ENCODE assay signal across 8 mouse cellular contexts in genomic region chr13:112196789-112197188, GRCm38 (mm10).
A peak's percentile ranks its signal among the peaks of the same experiment; 100 is the strongest.
DNase-seq lines count a peak whose midpoint lies in the region; ATAC-seq lines count a peak whose summit lies in the region.

No protein-coding gene starts in this region.

- no peak overlapping the region for H3K9ac ChIP-seq in embryonic facial prominence, embryonic 11.5 days (replicated peaks; ENCODE audit: low read length)
- no peak overlapping the region; the same call in 1 of the 2 replicates for H3K9ac ChIP-seq in heart, embryonic 11.5 days (ENCODE audit: low read depth, low read length)
- peak overlapping the region; percentile 61 for H3K9ac ChIP-seq in lung, embryonic 16.5 days (ENCODE audit: low read length)

- DNase-seq in left cerebral cortex, adult 18-20 months (ENCODE audit: low spot score in 2 of 2), result peak; percentile 22 to 38
- no peak for DNase-seq in left cerebral cortex, adult 11 months (ENCODE audit: low spot score)
- peak; percentile 67 for DNase-seq in embryonic facial prominence, embryonic 11.5 days (ENCODE audit: low spot score)
- DNase-seq in kidney, adult 9 months, result peak; percentile 73
- DNase-seq in ovary, postnatal 36 days (ENCODE audit: low spot score), result peak; percentile 68
- peak; percentile 58 to 66 for DNase-seq in urinary bladder, postnatal 4 days (ENCODE audit: low spot score in 2 of 2)

- no peaks in the 10 kb centered on the region for H3K36me3 ChIP-seq in embryonic facial prominence, embryonic 11.5 days (replicated peaks; ENCODE audit: control insufficient read depth, insufficient read depth, low read depth, low read length)
- no peaks in the 10 kb centered on the region for H3K36me3 ChIP-seq in heart, embryonic 11.5 days (ENCODE audit: control insufficient read depth, insufficient read depth, low read length)
- no peaks in the 10 kb centered on the region for H3K36me3 ChIP-seq in lung, embryonic 16.5 days (ENCODE audit: control insufficient read depth, insufficient read depth, low read length)

- H3K4me1 ChIP-seq in embryonic facial prominence, embryonic 11.5 days (ENCODE audit: control insufficient read depth, insufficient read depth, low read length), result no peaks in the 10 kb centered on the region
- peaks cover 17% of the 10 kb centered on the region for H3K4me1 ChIP-seq in heart, embryonic 11.5 days (ENCODE audit: control insufficient read depth, insufficient read depth, low read length)
- H3K4me1 ChIP-seq in lung, embryonic 16.5 days (replicated peaks; ENCODE audit: control insufficient read depth, insufficient read depth, low read length), result peaks cover 26% of the 10 kb centered on the region

- H3K27me3 ChIP-seq in embryonic facial prominence, embryonic 11.5 days (ENCODE audit: control insufficient read depth, insufficient read depth, low read length), result no peaks in the 10 kb centered on the region
- no peaks in the 10 kb centered on the region for H3K27me3 ChIP-seq in heart, embryonic 11.5 days (ENCODE audit: control insufficient read depth, insufficient read depth, low read length)
- no peaks in the 10 kb centered on the region for H3K27me3 ChIP-seq in lung, embryonic 16.5 days (ENCODE audit: control insufficient read depth, insufficient read depth, low read depth, low read length)

- WGBS in embryonic facial prominence, embryonic 11.5 days, result 8% methylated on average over 13 of the region's 13 CpGs
- WGBS in heart, embryonic 11.5 days (ENCODE audit: insufficient replicate concordance), result 6% methylated on average over 13 of the region's 13 CpGs
- 3% methylated on average over 13 of the region's 13 CpGs for WGBS in lung, embryonic 16.5 days

- H3K4me3 ChIP-seq in embryonic facial prominence, embryonic 11.5 days (ENCODE audit: low read depth, low read length), result no peak overlapping the region
- H3K4me3 ChIP-seq in heart, embryonic 11.5 days (ENCODE audit: low read depth, low read length), result 0 out of 2 replicates have a peak overlapping the region, but pooled peaks have one; percentile 14
- peak overlapping the region; percentile 25 for H3K4me3 ChIP-seq in lung, embryonic 16.5 days (ENCODE audit: low read length)

- ATAC-seq in embryonic facial prominence, embryonic 11.5 days (replicated peaks; ENCODE audit: insufficient number of reproducible peaks, low FRiP score, low TSS enrichment, low read depth), result no peak
- no peak for ATAC-seq in heart, embryonic 11.5 days (replicated peaks; ENCODE audit: insufficient number of reproducible peaks, low FRiP score, low TSS enrichment)
- ATAC-seq in lung, embryonic 16.5 days (ENCODE audit: low read depth), result 0 out of 2 replicates have a peak, but pooled peaks have one; percentile 26

- H3K27ac ChIP-seq in embryonic facial prominence, embryonic 11.5 days (replicated peaks; ENCODE audit: low read depth, low read length), result no peak overlapping the region
- 0 out of 2 replicates have a peak overlapping the region, but pooled peaks have one; percentile 6 for H3K27ac ChIP-seq in heart, embryonic 11.5 days (ENCODE audit: low read depth, low read length)
- H3K27ac ChIP-seq in lung, embryonic 16.5 days (ENCODE audit: low read length), result no peak overlapping the region; the same call in 1 of the 2 replicates

- H3K9me3 ChIP-seq in embryonic facial prominence, embryonic 11.5 days (replicated peaks; ENCODE audit: control insufficient read depth, low read length), result no peaks in the 10 kb centered on the region
- H3K9me3 ChIP-seq in heart, embryonic 11.5 days (replicated peaks; ENCODE audit: control insufficient read depth, low read length), result no peaks in the 10 kb centered on the region
- no peaks in the 10 kb centered on the region for H3K9me3 ChIP-seq in lung, embryonic 16.5 days (ENCODE audit: control insufficient read depth, low read length)

- no peak overlapping the region for H3K4me2 ChIP-seq in embryonic facial prominence, embryonic 11.5 days (ENCODE audit: low read depth, low read length)
- H3K4me2 ChIP-seq in heart, embryonic 11.5 days, result peak overlapping the region; percentile 56
- H3K4me2 ChIP-seq in lung, embryonic 16.5 days (ENCODE audit: low read depth, low read length), result peak overlapping the region; percentile 50
